Mouse (Mus musculus) heart, adult 2 months (tissue): ENCODE results near the gene Fbxw5.

Source experiments
- CTCF ChIP-seq: fragments of 200-600 bp; IDR thresholded peaks from 2 replicates; pipeline ENCODE4 v1.8.1; 2022; ENCODE audit warnings: antibody characterized with exemption, mild to moderate bottlenecking, moderate library complexity
- EP300 ChIP-seq: fragments of 200-500 bp; IDR thresholded peaks from 2 replicates; pipeline ENCODE4 v1.6.1; 2011; ENCODE audit warnings: low read depth, low read length, control low read depth; ENCODE audit not compliant: insufficient read depth
- POLR2A ChIP-seq: fragments of 200-500 bp; IDR thresholded peaks from 2 replicates; pipeline ENCODE4 v1.6.1; 2011; ENCODE audit warnings: mild to moderate bottlenecking, low read depth, low read length, control low read depth; ENCODE audit not compliant: insufficient read depth

DNA sequence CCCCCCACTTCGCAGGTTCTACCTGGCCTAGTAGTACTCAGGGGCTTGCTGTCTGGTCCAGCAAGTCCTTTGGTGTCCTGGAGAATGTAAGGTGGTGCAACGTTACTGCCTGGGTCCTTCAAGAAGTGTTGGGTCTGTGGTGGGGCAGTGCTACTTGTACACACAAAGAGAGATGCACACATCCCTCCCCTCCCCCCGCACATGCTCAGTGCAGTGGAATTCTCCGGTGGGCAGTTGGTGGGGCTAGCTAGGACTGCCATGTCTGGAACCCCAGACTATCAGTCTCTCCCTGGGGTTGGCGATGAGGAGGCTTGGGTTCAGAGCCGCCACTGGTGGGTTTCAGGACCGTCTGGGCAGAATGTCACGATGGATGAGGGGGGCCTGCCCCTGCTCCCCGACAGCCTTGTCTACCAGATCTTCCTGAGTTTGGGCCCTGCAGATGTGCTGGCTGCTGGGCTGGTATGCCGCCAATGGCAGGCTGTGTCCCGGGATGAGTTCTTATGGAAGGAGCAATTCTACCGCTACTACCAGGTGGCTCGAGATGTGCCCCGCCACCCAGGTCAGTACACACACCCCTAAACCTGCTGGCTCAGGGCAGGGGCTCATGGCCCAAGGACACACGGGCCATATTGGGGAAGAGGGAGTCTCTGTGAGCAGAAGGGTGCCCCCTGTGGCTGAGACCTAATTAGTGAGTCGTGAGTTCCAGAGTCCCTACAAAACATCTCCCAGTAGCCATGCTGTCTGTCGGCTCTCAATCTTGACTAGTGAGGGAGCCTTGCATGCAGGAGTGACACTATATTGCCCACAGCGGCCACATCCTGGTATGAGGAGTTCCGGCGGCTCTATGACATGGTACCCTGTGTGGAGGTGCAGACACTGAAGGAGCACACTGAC, 1.3 kb downstream of the Fbxw5 start, which contains the start of gene C8g:
- TF ChIP-seq EP300 (no peak), CTCF (no peak), POLR2A (no peak)
